Mouse (Mus musculus): ENCODE data around the gene Dad1.

The Dad1 gene

DNA sequence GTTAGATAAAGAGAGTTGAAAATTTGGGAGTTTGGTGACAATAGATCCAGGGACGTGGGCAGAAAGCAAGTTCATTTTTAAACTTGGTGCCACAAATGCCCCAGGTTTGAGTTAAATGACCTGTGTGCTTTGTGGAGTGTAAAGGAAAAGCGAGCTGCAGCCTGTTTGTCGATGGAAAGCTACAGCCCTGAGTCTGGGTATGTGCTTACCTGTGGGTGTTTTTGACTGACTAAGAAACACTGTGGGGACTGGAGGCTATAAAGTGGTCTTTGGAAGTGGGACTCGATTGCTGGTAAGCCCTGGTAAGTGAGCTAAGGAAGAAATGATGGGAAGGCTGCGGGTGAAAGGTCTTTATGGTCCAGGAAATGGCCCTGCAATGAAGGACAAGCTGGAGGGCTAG, 47.6 kb downstream of the Dad1 start:
- DNase-seq (ENCODE audit: low read depth, low spot score) = no peak

DNA sequence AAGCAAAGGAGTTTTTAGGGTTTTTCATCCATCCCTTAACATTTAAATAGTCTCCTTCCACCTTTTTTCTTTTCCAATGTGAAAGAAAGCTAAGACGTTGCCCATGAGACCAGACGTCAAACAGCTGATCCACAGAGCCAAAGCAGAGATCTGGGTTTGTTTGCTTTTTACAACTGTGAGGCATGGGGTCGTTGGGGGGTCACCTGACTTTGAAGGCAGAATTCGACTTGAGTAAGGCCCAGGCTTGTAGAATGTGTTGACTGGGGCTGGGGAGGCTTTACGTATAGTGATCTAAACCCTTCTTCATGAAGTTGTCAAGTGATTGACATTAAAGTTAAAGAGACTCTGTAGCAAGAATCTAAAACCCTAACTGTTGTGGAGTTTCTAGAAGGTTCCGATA, 48.0 kb downstream of the Dad1 start:
- no peak for DNase-seq (ENCODE audit: low read depth, low spot score)

DNA sequence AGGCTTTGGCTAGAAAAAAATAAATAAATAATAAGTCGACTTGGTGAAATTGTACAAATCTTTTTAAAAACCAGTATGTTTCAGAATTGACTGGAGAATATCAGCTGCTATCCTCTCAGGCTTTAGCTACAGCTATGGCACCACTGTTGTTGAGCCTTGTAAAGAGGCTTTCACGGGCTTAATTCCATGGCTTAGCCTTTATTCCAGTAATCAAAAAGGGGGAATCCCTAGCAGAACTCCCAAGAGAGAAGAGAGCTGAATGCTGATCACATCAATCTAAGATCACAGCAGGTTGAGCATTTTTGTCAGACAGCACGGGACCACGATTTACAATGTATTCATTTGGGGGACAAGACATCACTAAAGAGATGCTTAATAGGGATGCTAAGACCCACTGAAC, 49.1 kb downstream of the Dad1 start:
- peak; percentile 61 for DNase-seq (ENCODE audit: low read depth, low spot score)

DNA sequence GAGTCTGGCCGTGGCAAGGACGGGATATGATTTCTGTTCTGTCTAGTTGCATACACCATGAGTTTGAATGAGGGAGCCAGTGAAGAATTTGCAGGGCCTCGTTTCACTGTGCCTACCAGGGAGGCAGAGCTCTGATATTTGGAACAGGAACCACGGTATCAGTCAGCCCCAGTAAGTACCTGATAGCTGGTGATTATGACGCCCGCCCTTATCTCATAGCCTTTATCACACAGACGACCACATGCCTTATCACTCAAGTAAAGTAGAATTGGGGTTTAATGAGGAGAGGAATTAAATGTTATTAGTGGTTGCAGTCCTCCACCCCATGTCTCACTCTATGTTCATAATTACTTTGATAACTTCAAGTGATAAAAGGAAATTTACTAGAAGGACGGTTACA, 49.6 kb downstream of the Dad1 start:
- DNase-seq (ENCODE audit: low read depth, low spot score) = no peak

DNA sequence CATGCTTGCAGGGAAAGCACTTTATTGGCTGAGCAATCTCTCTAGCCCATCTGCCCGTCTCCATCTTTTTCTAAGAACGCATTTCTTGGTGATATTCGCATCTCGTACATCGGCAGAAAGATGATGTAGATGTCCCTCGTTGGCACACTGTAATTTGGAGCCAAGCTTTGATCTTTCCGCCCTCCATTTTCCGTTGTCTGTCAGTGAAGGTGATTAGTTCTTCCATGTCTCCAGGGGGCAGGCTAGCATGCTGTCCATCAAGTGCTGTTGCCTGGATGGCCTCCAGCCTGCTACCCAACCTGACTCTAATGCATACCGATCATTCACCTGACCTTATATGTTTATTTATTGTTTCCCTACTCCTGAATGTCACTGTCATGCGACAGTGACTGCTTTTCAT, 50.1 kb downstream of the Dad1 start:
- no peak for DNase-seq (ENCODE audit: low read depth, low spot score)

DNA sequence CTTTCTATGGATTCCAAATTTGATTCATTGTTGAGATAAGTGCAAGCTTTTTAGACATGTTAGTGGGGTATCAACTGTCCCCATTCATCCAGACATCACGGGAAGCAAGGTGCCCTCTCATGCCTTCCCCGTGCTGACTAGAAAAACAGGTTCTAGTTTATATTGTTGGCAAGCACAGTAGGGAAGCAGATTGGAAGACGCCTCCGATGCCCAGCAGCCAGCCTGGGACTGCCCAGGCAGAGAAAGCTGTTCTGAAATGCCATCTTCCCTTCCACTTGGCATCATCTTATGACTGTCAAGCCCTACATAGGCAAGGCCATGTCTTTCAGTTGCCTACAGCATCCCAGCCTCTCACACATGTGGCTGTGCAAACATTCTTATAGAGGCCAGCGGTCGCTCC, 50.7 kb downstream of the Dad1 start:
- DNase-seq (ENCODE audit: low read depth, low spot score) = no peak

DNA sequence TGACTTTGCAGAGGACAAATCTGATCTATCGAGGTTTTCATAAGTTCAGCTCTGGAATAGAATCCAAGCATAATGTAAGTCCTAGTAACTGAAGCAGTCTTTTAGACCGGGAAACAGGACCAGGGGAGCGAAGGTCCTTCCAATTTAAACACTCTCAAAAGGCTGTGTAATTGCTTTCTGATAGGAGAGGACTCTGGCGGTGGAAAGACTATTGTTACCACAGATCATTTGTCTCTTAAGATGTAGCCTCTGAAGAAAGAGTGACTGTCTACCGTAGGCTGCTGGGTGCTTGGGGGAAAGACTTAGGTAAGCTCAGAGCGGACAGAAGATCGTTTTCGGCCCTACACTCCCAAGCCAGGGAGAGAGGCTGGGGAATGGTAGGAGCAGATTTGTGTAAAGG, 53.5 kb downstream of the Dad1 start:
- no peak for DNase-seq (ENCODE audit: low read depth, low spot score)

DNA sequence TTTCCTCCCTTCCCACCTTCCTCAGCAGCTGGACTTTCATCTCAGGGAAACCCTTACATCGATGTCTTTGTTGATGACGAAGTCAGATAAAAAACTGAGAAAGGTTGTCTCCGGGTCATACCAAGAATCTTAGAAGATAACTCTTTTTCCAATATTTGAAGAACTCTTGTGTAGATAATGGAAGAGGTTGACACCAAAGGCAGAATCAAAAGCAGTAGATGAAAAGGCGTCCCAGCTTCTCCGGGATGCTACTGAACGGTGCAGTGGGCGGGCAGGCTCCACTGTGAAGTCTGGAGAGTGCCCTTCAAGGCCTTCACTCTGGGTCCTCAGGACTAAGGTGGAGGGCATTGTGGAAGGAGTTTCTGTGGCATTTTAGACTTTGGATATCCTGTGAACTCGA, 54.2 kb downstream of the Dad1 start:
- no peak for DNase-seq (ENCODE audit: low read depth, low spot score)

DNA sequence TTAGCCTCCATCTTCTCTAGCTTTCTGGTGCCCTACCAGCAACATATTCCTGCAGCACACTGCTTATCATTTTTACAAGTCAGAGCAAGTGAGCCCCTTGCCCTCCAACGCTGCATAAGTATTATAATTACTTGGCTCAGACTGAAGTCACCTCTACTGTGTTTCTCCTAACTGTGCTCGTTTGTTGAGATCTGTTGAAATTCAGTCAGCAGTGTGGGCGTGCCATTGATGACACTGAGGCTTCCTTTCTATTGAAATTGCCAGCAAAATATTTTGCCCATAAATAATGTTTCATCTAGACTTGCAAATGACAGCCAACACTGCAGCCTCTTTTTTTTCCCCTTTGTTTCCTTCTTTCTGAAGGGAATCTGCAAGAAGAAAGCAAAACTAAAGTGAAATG, 56.2 kb downstream of the Dad1 start:
- DNase-seq (ENCODE audit: low read depth, low spot score) = no peak

DNA sequence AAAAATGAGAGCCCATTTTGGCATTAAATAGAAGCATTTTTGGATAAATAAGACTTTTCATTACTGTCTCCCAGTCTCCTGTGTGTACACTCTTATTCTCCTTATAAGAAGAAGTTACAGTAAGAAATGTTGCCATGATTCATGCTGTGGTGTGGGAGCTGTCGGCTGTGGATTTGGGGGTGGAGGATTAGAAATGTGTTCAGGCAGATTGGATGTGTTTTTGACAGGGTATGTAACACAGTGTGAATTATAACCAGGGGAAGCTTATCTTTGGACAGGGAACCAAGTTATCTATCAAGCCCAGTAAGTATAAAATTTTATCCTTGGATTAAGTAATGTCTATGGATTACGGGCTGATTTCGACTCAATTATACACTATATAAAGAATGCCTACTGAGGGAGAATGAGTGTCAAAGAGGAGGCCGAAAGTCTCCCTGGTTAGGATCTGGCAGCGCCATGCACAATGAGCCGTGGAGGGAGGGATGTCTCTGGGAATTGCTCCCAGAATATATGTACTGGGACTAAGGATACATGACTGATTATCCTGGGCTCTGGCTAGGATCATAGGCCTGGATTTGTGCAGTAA, 58.0 kb downstream of the Dad1 start:
- no peak for DNase-seq (ENCODE audit: low read depth, low spot score)

DNA sequence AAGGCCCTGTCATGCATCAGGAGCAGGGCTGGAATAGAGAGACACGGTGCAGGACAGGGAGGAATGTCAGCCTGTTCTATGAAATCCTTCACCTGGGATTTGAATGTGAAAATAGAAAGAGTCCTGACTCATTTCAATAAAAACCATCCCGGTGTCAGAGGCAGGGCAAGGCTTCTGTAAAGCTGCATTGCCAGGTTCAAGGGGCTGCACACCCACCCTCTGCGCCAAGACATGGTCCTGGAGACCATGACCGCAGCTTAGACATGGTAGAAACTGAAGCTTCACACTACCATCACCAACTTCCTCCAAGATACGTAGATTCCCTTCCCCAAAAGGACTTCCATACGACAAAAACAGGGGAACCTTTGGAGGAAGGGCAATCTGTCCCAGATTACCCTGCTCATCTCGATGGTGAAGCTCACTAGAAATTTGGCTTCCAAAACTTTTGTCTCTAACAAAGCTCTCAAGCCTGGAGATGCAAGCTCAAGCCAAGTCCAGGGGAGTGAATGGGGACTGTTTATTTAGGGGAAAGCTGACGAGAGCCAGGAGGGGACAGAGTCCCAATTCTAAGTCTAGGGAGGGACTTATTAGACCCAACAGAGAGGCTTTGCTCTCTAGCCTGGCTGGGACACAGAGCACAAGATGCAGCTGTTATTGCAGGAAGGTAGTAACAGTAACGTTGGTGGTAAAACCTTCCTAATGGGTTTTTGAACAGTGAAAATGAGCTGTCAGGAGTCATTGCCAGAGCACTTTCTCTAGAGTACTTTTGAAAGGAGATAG, 60.4 kb downstream of the Dad1 start:
- no peak for DNase-seq (ENCODE audit: low read depth, low spot score)

DNA sequence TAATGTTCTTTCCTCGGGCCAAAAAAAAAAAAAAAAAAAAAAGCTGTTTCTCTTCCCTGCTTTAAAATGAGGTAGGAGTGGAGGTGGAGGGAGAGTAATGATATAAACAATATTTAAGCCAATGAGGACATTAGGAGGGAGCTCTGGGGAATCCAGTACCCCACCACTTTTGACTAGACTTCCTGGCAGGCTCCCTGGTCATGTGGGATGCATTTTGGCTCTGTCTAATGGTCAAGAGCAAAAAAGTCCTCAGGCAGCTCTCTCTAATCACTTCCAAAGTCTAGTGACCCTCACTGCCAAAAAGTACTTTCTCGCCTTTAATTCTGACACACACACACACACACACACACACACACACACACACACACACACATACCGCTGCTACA, 61.4 kb downstream of the Dad1 start:
- DNase-seq (ENCODE audit: low read depth, low spot score) = no peak

DNA sequence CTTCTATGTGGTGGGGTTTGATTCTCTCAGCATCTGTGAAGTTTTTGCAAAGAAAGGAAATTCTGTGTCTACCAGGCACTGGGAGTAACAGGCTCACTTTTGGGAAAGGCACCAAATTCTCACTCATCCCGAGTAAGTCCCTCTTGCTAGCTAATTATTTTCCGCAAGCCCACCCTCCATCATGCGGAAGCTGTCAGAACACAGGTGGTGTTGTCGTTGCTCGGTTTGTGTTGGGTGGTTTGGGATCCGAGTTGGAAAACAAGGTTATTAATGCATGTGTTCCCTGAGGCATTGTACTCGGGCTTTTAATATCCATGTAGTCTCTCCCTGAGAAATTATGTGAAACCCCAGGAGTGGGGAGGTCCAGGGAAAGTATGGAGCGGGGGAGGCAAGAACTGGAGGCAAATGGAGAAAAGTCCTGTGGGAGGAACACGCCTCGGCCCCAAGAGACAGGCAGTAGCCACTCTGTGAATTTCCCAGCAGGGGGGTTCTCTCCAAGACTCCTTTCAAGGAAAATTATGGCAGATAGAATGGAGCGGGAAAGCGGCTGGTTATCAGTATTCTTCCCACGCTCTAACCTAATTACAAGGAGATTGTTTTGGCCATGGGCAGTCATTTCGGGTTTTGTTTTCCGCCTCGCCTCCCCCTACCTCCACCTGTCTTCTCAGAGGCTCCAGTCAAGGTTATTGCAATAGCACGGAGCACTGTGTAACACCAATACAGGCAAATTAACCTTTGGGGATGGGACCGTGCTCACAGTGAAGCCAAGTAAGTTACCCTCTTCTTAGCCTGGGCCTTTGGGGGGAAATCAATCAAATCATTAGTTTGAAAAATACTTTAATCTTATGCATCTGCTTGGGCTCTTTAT, 62.1 kb downstream of the Dad1 start:
- no peak for DNase-seq (ENCODE audit: low read depth, low spot score)

DNA sequence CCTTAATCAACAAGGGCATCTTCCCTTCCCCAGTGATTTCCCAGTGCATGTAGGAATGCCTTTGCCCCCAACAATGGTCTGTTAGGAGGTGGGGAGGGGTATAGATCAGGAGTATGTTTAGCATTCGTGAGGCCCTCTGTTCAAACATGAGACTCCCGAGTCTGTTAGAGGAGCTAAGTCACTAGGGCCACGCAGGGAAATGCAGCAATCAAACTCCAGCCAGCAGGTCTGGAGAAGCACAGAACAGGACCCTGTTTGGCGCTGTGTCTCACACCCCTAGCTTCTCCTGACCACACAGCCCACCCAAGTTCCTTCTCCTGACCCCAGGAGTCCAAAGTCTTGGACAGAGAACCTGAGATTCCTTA, 62.9 kb downstream of the Dad1 start:
- DNase-seq (ENCODE audit: low read depth, low spot score) = no peak

DNA sequence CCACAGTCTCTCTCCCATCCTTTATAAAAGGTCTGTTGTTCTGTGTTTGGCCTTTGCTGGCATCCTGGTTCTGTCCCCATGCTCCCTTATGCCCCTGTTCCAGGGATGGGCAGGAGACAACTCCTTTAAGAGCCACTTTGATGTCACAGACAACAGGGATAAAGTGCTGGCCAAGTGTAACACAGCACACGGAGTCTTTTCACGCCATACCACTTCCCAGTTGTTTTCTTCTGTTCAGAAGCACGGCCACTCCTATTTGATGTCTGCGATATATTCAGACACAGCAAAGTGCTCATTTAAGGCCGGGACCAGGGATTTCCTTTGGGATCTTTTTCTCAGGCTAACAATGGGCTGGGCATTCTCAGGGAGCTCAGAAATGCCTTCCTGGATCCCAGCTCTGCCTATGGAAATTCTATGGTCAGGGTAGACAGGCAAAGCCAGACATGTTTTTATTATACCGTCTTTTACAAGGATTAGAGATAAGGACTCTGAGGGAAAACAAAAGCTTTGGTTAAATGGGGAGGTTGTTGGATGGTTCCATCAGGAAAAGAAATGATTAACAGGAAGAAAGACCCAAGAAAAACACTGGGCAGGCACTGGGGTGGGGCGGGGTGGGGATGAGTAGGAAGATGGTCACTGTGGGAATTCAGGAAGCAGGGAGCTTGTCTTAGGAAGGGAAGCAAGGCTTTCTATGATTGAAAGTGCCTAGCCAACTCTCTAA, 63.4 kb downstream of the Dad1 start:
- DNase-seq (ENCODE audit: low read depth, low spot score) = no peak

DNA sequence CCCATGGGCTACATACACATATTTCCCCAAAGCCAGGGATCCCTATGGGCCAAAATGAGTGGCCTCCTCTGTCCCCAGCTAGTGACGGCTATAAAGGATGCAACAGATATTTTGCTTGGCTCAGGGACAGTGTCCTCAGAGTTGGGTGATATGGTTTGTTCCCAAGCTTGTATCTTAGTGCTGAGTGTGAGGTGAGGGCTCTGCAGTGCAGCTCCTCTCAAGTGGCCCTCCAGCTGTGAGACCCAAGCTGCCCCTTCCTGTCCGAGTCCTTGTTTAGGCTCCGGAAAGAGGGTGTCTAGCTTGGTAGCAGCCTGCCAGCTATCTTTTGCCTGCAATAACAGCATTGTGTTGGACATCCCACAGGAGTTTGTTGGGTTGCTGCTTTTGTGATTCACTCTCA, 64.6 kb downstream of the Dad1 start:
- no peak for DNase-seq (ENCODE audit: low read depth, low spot score)

DNA sequence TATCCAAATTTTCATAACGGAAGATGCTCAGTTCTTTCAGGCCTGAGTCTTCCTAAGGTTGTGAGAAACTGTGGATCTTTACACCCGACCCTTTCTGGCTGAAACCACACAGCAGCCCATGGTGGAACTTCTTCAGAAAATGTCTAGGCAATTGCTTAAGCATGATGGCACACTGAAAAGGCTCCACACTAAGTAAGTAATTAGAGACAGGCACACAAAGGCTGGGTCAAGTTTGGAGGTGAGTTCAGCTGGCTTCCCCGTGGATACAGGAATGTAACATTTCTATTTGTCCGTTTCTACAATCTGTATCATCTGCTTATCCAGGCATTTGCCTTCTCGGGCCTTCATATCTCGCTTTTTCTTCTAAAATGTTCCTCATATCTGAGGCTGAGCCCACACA, 66.7 kb downstream of the Dad1 start:
- no peak for DNase-seq (ENCODE audit: low read depth, low spot score)

Data from retina, postnatal 7 days (tissue).